Mouse (Mus musculus) small intestine, adult 2 months (tissue): ENCODE data around the gene Cntfr.

ENCODE experiments used
- CTCF ChIP-seq: fragments of 200-500 bp; IDR thresholded peaks from 2 replicates; pipeline ENCODE4 v1.5.1; 2012; ENCODE audit warnings: low read depth, mild to moderate bottlenecking, control low read depth, inconsistent platforms, low read length, moderate library complexity, mixed read lengths; ENCODE audit not compliant: insufficient replicate concordance, insufficient read length; ENCODE audit errors: extremely low read depth
- POLR2A ChIP-seq: fragments of 200-500 bp; IDR thresholded peaks from 2 replicates; pipeline ENCODE4 v1.6.1; 2012; ENCODE audit warnings: low read depth, mild to moderate bottlenecking, control low read depth, inconsistent platforms, low read length, moderate library complexity

DNA sequence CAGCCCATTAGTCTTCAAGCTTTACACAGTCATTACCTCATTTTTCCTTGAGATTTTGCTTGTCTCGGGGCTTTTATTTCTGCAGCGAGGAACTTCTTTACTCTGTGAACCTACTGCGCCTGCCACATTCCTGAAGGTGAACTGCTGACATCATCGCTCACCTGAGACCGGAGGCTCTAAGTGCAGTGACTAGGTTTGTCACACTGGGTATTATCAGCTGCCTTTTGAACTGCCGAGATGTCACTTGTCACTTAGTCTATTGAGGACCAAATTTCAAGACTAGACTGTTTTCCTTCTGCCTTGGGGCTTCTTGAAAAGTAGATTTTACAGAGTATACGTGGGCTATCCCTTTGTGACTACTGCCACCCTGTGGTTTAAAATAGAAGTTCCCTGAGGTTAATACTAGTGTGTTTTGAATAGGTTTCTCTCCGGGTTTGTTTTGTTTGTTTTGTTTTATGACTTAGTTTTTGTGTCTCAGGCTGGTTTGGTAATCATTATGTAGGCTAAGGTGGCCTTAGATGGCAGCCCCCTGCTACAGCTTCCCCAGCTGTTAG, 11.4 kb upstream of the Cntfr start:
- no peak for TF ChIP-seq CTCF
- TF ChIP-seq POLR2A: no peak
